Mouse (Mus musculus) large intestine, adult 2 months (tissue): Measurements from ENCODE around the gene Cep170b. TPM values are rescaled to one million over a fixed set of nuclear protein-coding genes. Genes with fewer than 3 reads are reported as not detected.

Source experiments
- DNase-seq: peaks from one replicate; pipeline ENCODE4 v3.0.0-alpha.2; 2012; ENCODE audit warnings: low read depth, low spot score
- WGBS: fragments of 180-500 bp; shearing (Covaris S2); methylation state at CpG from one replicate; pipeline ENCODE4 v1.1.7; 2018; 5-methylcytosine and 5-hydroxymethylcytosine counted together
- polyA plus RNA-seq: library from polyadenylated mRNA; depleted of rRNA; stranded (reverse); fragments of >200 nt; gene quantifications from 2 replicates; pipeline ENCODE4 v1.2.3, GENCODE M21; 2012

Gene Cep170b
- polyA plus RNA-seq, 1 experiment, result 53.2 TPM

- 91% methylated on average over 19 of the region's 19 CpGs for WGBS
- no peak for DNase-seq
Measured at GRCm38 (mm10) chr12:112734881-112735655, 14.8 kb downstream of the Cep170b start.

DNA sequence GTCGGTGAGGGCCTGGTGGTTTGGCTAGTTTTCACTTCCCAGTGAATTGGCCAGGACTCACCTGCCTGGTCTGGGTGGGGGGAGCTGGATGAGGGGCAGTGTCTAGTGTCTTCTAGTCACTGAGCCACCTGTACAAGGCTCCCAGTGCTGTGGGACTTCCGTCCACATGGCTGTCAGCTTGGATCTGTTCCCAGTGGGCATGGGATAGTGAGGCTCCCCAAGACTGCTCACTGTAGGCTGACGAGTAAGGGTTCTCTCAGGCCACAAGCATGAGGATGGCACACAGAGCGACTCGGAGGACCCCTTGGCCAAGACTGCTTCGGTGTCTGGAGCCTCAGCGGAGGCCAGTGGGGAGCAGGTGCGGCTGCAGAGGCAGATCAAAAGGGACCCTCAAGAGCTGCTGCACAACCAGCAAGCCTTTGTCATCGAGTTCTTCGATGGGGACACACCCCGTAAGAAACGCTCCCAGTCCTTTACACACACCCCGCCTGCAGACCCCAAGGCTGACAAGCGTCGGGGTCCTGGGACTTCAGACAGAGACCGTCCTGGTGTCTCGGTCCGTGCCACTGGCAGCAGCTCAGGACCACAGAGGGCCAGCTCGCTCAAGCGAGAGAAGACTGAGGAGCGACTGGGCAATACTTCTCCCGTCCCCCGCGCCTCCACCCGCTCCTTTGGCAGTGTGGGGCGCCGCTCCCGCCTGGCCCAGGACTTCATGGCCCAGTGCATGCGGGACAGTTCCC is 15.8 kb downstream of the Cep170b start:
- DNase-seq, result no peak
- WGBS, result 93% methylated on average over 29 of the region's 29 CpGs

- no peak for DNase-seq
- 91% methylated on average over 10 of the region's 10 CpGs for WGBS
Measured at GRCm38 (mm10) chr12:112736636-112736925, 16.3 kb downstream of the Cep170b start.

DNA sequence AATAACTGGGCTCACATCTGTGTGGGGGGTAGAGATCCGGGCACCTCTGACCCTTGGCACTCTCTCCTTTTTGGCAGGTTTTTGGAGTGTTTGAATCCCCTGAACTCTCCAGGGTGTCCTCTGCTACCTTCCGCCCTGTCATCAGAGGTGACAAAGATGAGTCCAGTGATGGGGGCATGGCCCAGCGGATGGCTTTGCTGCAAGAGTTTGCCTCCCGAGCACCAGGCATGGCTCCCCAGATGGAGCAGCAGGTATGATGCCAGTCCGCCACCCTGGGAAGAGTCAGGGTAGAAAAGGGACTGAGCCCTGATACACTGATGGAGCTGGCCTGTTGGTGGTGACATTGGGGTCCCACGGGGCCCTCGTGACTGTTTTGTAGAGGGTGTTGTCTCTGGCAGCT is 16.8 kb downstream of the Cep170b start:
- no peak for DNase-seq
- 93% methylated on average over 7 of the region's 7 CpGs for WGBS

GRCm38 (mm10) chr12:112737761-112738160 is 17.5 kb downstream of the Cep170b start:
- no peak for DNase-seq
- WGBS, result 89% methylated on average over 14 of the region's 14 CpGs

- DNase-seq, result no peak
- 92% methylated on average over 31 of the region's 31 CpGs for WGBS
Measured at GRCm38 (mm10) chr12:112738281-112739022, 18.2 kb downstream of the Cep170b start.

DNA sequence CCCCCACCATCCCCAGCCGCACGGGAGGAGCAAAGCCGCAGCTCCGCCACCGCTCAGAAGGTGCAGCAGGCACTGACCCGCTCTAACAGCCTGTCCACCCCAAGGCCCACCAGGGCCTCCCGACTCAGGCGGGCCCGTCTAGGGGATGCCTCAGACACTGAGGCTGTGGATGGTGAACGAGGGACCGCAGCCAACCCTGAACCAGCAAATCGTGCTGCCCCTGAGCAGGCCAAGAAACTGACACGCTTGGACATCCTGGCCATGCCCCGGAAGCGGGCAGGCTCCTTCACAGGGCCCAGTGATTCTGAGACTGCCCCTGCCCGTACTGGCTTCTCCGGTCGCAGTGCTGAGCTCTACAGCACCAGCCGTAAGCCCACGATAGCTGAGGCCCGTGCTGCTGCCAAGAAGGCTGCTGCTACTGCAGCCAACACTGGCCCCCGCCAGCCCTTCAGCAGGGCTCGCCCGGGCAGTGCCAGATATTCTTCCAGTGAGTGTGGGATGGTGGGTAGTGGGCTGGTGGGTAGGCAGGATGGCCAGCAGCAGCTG is 18.8 kb downstream of the Cep170b start:
- 92% methylated on average over 24 of the region's 24 CpGs for WGBS
- no peak for DNase-seq

DNA sequence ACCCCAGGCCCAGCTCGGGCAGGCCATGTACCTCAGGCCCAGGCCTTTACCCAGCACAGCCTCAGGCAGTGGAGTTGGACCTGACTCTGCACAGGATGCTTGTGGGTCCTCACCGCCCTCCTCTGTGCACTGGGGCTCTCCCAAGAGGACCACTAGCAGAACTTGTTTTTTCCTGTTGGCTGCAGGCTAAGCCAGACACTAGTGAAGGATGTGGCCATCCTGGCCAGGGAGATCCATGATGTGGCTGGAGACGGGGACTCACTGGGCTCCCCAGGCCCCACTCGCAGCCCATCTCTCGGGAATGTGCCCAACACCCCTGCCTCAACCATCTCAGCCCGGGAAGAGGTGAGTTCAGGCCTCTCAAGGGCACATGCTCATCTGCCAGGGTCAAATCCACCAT is 22.5 kb downstream of the Cep170b start:
- WGBS, result 54% methylated on average over 6 of the region's 6 CpGs
- DNase-seq, result no peak

- WGBS, result 23% methylated on average over 25 of the region's 25 CpGs
- no peak for DNase-seq
Measured at GRCm38 (mm10) chr12:112743168-112743975, 23.1 kb downstream of the Cep170b start.

DNA sequence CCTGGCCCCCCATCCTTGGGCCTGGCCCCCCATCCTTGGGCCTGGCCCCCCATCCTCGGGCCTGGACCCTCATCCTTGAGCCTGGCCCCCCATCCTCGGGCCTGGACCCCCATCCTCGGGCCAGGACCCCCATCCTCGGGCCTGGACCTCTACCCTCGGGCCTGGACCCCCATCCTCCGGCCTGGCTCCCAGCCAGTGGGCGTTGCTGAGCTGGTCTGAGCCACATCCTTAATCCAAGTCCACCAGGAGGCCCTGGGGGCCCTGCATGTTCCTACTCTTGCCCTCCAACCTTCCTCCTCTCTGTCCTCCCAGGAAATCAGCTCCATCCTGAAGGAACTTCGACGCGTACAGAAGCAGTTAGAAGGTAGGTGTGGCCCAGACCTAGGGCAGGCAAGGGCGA is 24.0 kb downstream of the Cep170b start:
- no peak for DNase-seq
- 85% methylated on average over 11 of the region's 11 CpGs for WGBS

- DNase-seq, result no peak
- 87% methylated on average over 10 of the region's 10 CpGs for WGBS
Measured at GRCm38 (mm10) chr12:112744891-112745580, 24.8 kb downstream of the Cep170b start.

DNA sequence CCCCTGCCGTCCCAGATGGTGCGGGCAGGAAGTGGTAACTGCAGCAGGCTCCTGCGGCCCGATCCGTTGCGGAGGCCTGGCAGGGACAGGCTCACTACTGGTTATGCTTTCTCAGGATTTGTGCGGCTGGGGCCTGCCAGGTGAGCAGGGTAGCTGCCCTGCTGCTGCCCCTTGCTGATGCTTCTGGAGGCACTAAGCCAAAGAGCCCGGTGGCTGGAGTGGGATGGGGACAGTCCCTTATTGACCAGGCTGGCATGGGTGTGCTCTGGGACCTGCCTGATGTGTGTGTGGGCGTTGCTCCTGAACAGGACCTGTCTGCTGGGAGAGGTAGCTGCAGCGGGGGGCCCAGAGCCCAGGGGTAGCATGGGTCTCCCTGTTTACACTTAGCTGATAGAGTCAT is 25.5 kb downstream of the Cep170b start:
- WGBS, result 88% methylated on average over 10 of the region's 10 CpGs
- no peak for DNase-seq

- 87% methylated on average over 4 of the region's 4 CpGs for WGBS
- DNase-seq, result no peak
Measured at GRCm38 (mm10) chr12:112746461-112746807, 26.2 kb downstream of the Cep170b start.

DNA sequence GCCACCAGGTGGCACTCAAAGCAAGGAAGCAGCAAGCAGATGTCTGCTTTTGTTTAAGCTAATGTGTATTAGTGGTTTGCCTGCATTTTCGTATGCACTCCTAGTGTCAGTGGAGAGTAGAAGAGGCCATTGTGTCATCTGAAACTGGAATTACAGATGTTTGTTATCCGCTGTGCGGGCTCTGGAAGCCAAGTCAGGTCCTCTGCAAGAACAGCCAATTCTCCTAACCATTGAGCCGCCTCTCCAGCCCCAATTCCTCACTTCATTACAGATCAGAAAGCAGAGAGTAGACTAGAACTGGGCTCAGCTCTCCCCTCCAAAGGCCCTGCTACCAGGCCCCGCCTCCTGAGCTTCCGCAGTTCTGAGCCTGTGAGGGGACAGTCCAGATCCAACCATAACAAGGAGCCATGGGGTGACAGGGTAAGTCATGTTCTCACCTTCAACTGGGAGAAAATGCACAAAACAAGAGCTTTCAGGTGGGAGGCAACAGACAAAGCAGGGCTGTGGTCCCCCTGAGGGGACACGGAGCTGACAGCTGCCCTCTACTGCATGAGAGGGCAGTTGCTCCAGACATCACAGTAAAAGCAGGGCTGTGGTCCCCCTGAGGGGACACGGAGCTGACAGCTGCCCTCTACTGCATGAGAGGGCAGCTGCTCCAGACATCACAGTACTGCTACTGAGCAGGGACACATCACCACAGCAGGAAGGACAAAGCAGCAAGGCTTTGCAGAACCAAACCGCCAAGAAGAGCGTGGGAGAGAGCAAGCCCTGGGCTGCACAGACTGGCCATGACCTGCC is 26.8 kb downstream of the Cep170b start:
- 44% methylated on average over 10 of the region's 10 CpGs for WGBS
- no peak for DNase-seq

- DNase-seq, result no peak
- WGBS, result 77% methylated on average over 8 of the region's 8 CpGs
Measured at GRCm38 (mm10) chr12:112747606-112747970, 27.3 kb downstream of the Cep170b start.

DNA sequence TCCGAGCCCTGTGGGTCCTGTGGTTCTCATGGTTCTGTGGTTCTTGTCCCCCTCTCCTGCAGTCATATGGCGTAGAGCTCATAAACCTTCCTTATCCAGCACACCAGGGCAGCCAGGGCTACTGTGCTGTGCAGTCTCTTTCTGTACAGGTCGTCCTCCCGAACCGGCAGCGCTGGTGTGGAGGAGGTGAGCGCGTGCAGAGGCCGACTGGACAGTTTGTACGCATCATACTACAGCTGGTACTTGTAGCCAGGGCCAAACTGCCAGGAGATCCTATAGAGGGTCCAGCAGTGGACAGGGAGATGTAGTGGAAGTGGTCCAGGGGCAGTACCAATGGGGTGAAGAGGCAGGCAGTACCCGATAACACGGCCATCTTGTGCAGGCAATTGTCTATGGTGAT is 30.7 kb downstream of the Cep170b start:
- DNase-seq, result no peak
- 82% methylated on average over 12 of the region's 12 CpGs for WGBS

DNA sequence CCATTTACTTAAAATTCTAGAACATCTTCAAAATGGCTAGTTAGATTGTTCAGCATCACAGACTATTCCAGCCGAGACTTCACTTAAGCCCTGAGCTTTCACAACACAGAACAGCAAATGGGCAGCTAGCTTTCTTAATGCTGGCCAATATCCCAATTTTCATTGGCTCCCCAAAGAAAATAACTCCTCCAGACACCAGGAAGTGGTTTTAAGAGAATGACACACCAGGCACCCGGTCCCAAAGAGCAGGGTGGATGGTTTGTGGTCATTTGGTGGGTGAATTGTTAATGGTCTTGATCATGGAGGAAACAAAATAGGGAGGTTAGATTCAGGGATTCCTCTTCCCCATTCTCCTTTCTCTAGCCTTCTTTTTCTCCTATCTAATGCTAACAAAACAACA is 32.1 kb downstream of the Cep170b start:
- 25% methylated on average over 2 of the region's 2 CpGs for WGBS
- no peak for DNase-seq

GRCm38 (mm10) chr12:112755900-112756299 is 35.6 kb downstream of the Cep170b start:
- WGBS, result 40% methylated on average over 4 of the region's 4 CpGs
- no peak for DNase-seq
